Mouse (Mus musculus) gastrocnemius, postnatal 36 days (tissue): ENCODE results near the gene Olfr17. TPM values are rescaled to one million over a fixed set of nuclear protein-coding genes. Genes with fewer than 3 reads are reported as not detected.
"Not testable (repeated sequence)": the region's sequence is repeated elsewhere in the genome, so short reads cannot be mapped to it uniquely, and the experiment has no call there.

Experiments
- DNase-seq, 2 experiments: peaks; one replicate each; pipeline ENCODE4 v3.0.0; 2022
- intact Hi-C: fragments of 180-260 bp; cut with DNase I; formaldehyde crosslinking; loops from one replicate; pipeline ENCODE4 v1.15.1; 2025
- long read RNA-seq, 2 experiments: library from polyadenylated mRNA; stranded (forward); transcript quantifications; one replicate each; pipeline ENCODE4 v2.0.0; 2021
- total RNA-seq, 2 experiments: library from RNA; stranded (reverse); gene quantifications; 2 replicates each; pipeline ENCODE4 v1.2.3; 2021

The Olfr17 gene
- not detected for total RNA-seq
- long read RNA-seq, experiment 1, result 0 reads
- long read RNA-seq, experiment 2, result 0 reads

- no peak for DNase-seq
- intact Hi-C loops, result no loop called here
Measured at GRCm38 (mm10) chr7:107092920-107093319, at the start of gene Olfr17. TSS of gene Olfr17 (plus strand) at chr7:107093220.

GRCm38 (mm10) chr7:107044407-107044806 is 48.6 kb upstream of the Olfr17 start:
- no peak for DNase-seq
- intact Hi-C loops, result no loop called here

- no peak for DNase-seq
- intact Hi-C loops, result no loop called here
Measured at GRCm38 (mm10) chr7:107045833-107046232, 47.2 kb upstream of the Olfr17 start.

- intact Hi-C loops, result no loop called here
- DNase-seq, result no peak
Measured at GRCm38 (mm10) chr7:107047578-107047977, 45.4 kb upstream of the Olfr17 start.

- no peak for DNase-seq
- intact Hi-C loops, result no loop called here
Measured at GRCm38 (mm10) chr7:107070681-107071080, 22.3 kb upstream of the Olfr17 start, which contains the start of gene Olfr714. TSS of gene Olfr714 (plus strand) at chr7:107070981.

GRCm38 (mm10) chr7:107110269-107110668 is 17.2 kb downstream of the Olfr17 start, which contains the start of gene Olfr715b:
TSS of gene Olfr715b (minus strand) at chr7:107110369.
- intact Hi-C loops, DNase-seq: not testable (repeated sequence)

GRCm38 (mm10) chr7:107130983-107131382 is 38.0 kb downstream of the Olfr17 start, which contains the start of gene Olfr715:
TSS of gene Olfr715 (minus strand) at chr7:107131083.
- intact Hi-C loops, DNase-seq: not testable (repeated sequence)

GRCm38 (mm10) chr7:107138027-107138426 is 45.0 kb downstream of the Olfr17 start, which contains the start of gene Olfr716:
TSS of gene Olfr716 (plus strand) at chr7:107138327.
- intact Hi-C loops, DNase-seq: not testable (repeated sequence)

Other genes starting within 250 kb of the Olfr17 start
- gene Olfr703, start 249.9 kb upstream of the Olfr17 start, total RNA-seq, result not detected
- gene Olfr704, start 230.0 kb upstream of the Olfr17 start, total RNA-seq, result not detected
- gene Olfr705, start 216.3 kb upstream of the Olfr17 start, total RNA-seq, result not detected
- gene Olfr706, start 205.1 kb upstream of the Olfr17 start, total RNA-seq, result not detected
- not detected for gene Olfr707, start 192.0 kb upstream of the Olfr17 start, total RNA-seq
- not detected for gene Olfr1532-ps1, start 185.2 kb upstream of the Olfr17 start, total RNA-seq
- not detected for gene Olfr709-ps1, start 161.0 kb upstream of the Olfr17 start, total RNA-seq
- not detected for gene Olfr710, start 144.9 kb upstream of the Olfr17 start, total RNA-seq
- not detected for gene Olfr6, start 129.3 kb upstream of the Olfr17 start, total RNA-seq
- not detected for gene Olfr711, start 117.8 kb upstream of the Olfr17 start, total RNA-seq
- gene Olfr2, start 87.1 kb upstream of the Olfr17 start, total RNA-seq, result not detected
- not detected for gene Olfr713, start 62.0 kb upstream of the Olfr17 start, total RNA-seq
- not detected for gene Olfr714, start 22.2 kb upstream of the Olfr17 start, total RNA-seq
- not detected for gene Olfr715b, start 17.1 kb downstream of the Olfr17 start, total RNA-seq
- not detected for gene Olfr715, start 37.9 kb downstream of the Olfr17 start, total RNA-seq
- not detected for gene Olfr716, start 45.1 kb downstream of the Olfr17 start, total RNA-seq
- not detected for gene Nlrp14, start 73.8 kb downstream of the Olfr17 start, total RNA-seq
- not detected for gene Rbmxl2, start 116.2 kb downstream of the Olfr17 start, total RNA-seq